Mouse (Mus musculus): Measurements from ENCODE around the gene Adamts12. TPM values are rescaled to one million over a fixed set of nuclear protein-coding genes. Genes with fewer than 3 reads are reported as not detected.

Adamts12 gene
- polyA plus RNA-seq, 1 experiment: 0.80 TPM

- peak; percentile 30 for DNase-seq
- TF ChIP-seq CTCF (conservative IDR thresholded peaks at IDR 0.05; ENCODE audit: insufficient read depth, insufficient read length, low read depth, low read length) (no peak), POLR2A (IDR thresholded peaks at IDR 0.05; ENCODE audit: low read depth, low read length) (no peak)
- Histone ChIP-seq H3K4me1 (ENCODE audit: control insufficient read depth, insufficient read depth, low read length) (no peaks in the 10 kb centered on the region), H3K27ac (ENCODE audit: insufficient read depth, low read depth, low read length) (no peak overlapping the region), H3K27me3 (replicated peaks; ENCODE audit: control insufficient read depth, insufficient read depth, low read length) (no peaks in the 10 kb centered on the region), H3K36me3 (ENCODE audit: control insufficient read depth, insufficient read depth, low read length) (no peaks in the 10 kb centered on the region), H3K4me3 (ENCODE audit: insufficient read depth, low read depth, low read length) (no peak overlapping the region)
- 80% methylated on average over 4 of the region's 4 CpGs for WGBS
Observed at GRCm38 (mm10) chr15:11190447-11190846, 125.9 kb downstream of the Adamts12 start.

GRCm38 (mm10) chr15:11192762-11193161, 128.2 kb downstream of the Adamts12 start:
- no peak overlapping the region for H3K4me3 ChIP-seq (ENCODE audit: insufficient read depth, low read depth, low read length)
- TF ChIP-seq CTCF (conservative IDR thresholded peaks at IDR 0.05; ENCODE audit: insufficient read depth, insufficient read length, low read depth, low read length) (no peak), POLR2A (IDR thresholded peaks at IDR 0.05; ENCODE audit: low read depth, low read length) (no peak)
- H3K27me3 ChIP-seq (replicated peaks; ENCODE audit: control insufficient read depth, insufficient read depth, low read length): no peaks in the 10 kb centered on the region
- no peak overlapping the region for H3K27ac ChIP-seq (ENCODE audit: insufficient read depth, low read depth, low read length)
- DNase-seq: no peak
- WGBS: 64% methylated on average over 2 of the region's 2 CpGs
- no peaks in the 10 kb centered on the region for H3K36me3 ChIP-seq (ENCODE audit: control insufficient read depth, insufficient read depth, low read length)
- H3K4me1 ChIP-seq (ENCODE audit: control insufficient read depth, insufficient read depth, low read length): no peaks in the 10 kb centered on the region

GRCm38 (mm10) chr15:11197051-11197450, 132.5 kb downstream of the Adamts12 start:
- no peak for TF ChIP-seq POLR2A (IDR thresholded peaks at IDR 0.05; ENCODE audit: low read depth, low read length)
- TF ChIP-seq CTCF (conservative IDR thresholded peaks at IDR 0.05; ENCODE audit: insufficient read depth, insufficient read length, low read depth, low read length): no peak
- peak; percentile 8 for DNase-seq
- H3K36me3 ChIP-seq (ENCODE audit: control insufficient read depth, insufficient read depth, low read length): no peaks in the 10 kb centered on the region
- H3K4me1 ChIP-seq (ENCODE audit: control insufficient read depth, insufficient read depth, low read length): no peaks in the 10 kb centered on the region
- 75% methylated on average over 6 of the region's 6 CpGs for WGBS
- H3K27me3 ChIP-seq (replicated peaks; ENCODE audit: control insufficient read depth, insufficient read depth, low read length): no peaks in the 10 kb centered on the region
- H3K27ac ChIP-seq (ENCODE audit: insufficient read depth, low read depth, low read length): no peak overlapping the region
- H3K4me3 ChIP-seq (ENCODE audit: insufficient read depth, low read depth, low read length): no peak overlapping the region

- no peak for DNase-seq
- WGBS: 91% methylated on average over 7 of the region's 7 CpGs
- no peaks in the 10 kb centered on the region for H3K4me1 ChIP-seq (ENCODE audit: control insufficient read depth, insufficient read depth, low read length)
- H3K4me3 ChIP-seq (ENCODE audit: insufficient read depth, low read depth, low read length): no peak overlapping the region
- H3K27ac ChIP-seq (ENCODE audit: insufficient read depth, low read depth, low read length): no peak overlapping the region
- no peak for TF ChIP-seq CTCF (conservative IDR thresholded peaks at IDR 0.05; ENCODE audit: insufficient read depth, insufficient read length, low read depth, low read length)
- no peak for TF ChIP-seq POLR2A (IDR thresholded peaks at IDR 0.05; ENCODE audit: low read depth, low read length)
- H3K27me3 ChIP-seq (replicated peaks; ENCODE audit: control insufficient read depth, insufficient read depth, low read length): no peaks in the 10 kb centered on the region
- no peaks in the 10 kb centered on the region for H3K36me3 ChIP-seq (ENCODE audit: control insufficient read depth, insufficient read depth, low read length)
Observed at GRCm38 (mm10) chr15:11198246-11198795, 133.7 kb downstream of the Adamts12 start.

GRCm38 (mm10) chr15:11203084-11203483, 138.5 kb downstream of the Adamts12 start:
- no peak for TF ChIP-seq POLR2A (IDR thresholded peaks at IDR 0.05; ENCODE audit: low read depth, low read length)
- TF ChIP-seq CTCF (conservative IDR thresholded peaks at IDR 0.05; ENCODE audit: insufficient read depth, insufficient read length, low read depth, low read length): no peak
- WGBS: 54% methylated on average over 6 of the region's 6 CpGs
- H3K4me1 ChIP-seq (ENCODE audit: control insufficient read depth, insufficient read depth, low read length): no peaks in the 10 kb centered on the region; the same call in 1 of the 2 replicates
- H3K27ac ChIP-seq (ENCODE audit: insufficient read depth, low read depth, low read length): no peak overlapping the region
- no peaks in the 10 kb centered on the region for H3K27me3 ChIP-seq (replicated peaks; ENCODE audit: control insufficient read depth, insufficient read depth, low read length)
- no peak overlapping the region for H3K4me3 ChIP-seq (ENCODE audit: insufficient read depth, low read depth, low read length)
- no peak for DNase-seq
- H3K36me3 ChIP-seq (ENCODE audit: control insufficient read depth, insufficient read depth, low read length): no peaks in the 10 kb centered on the region

- DNase-seq: no peak
- Histone ChIP-seq H3K27ac (ENCODE audit: insufficient read depth, low read depth, low read length) (no peak overlapping the region), H3K4me3 (ENCODE audit: insufficient read depth, low read depth, low read length) (no peak overlapping the region), H3K36me3 (ENCODE audit: control insufficient read depth, insufficient read depth, low read length) (no peaks in the 10 kb centered on the region), H3K4me1 (ENCODE audit: control insufficient read depth, insufficient read depth, low read length) (no peaks in the 10 kb centered on the region; the same call in 1 of the 2 replicates), H3K27me3 (replicated peaks; ENCODE audit: control insufficient read depth, insufficient read depth, low read length) (no peaks in the 10 kb centered on the region)
- TF ChIP-seq POLR2A (IDR thresholded peaks at IDR 0.05; ENCODE audit: low read depth, low read length): no peak
- TF ChIP-seq CTCF (conservative IDR thresholded peaks at IDR 0.05; ENCODE audit: insufficient read depth, insufficient read length, low read depth, low read length): no peak
- WGBS: 69% methylated on average over 3 of the region's 3 CpGs
Observed at GRCm38 (mm10) chr15:11204934-11205333, 140.3 kb downstream of the Adamts12 start.

GRCm38 (mm10) chr15:11210976-11211375, 146.4 kb downstream of the Adamts12 start:
- WGBS: 68% methylated on average over 6 of the region's 6 CpGs
- Histone ChIP-seq H3K4me1 (ENCODE audit: control insufficient read depth, insufficient read depth, low read length) (no peaks in the 10 kb centered on the region; the same call in 1 of the 2 replicates), H3K36me3 (ENCODE audit: control insufficient read depth, insufficient read depth, low read length) (no peaks in the 10 kb centered on the region), H3K27me3 (replicated peaks; ENCODE audit: control insufficient read depth, insufficient read depth, low read length) (no peaks in the 10 kb centered on the region), H3K27ac (ENCODE audit: insufficient read depth, low read depth, low read length) (no peak overlapping the region), H3K4me3 (ENCODE audit: insufficient read depth, low read depth, low read length) (no peak overlapping the region)
- DNase-seq: no peak
- TF ChIP-seq POLR2A (IDR thresholded peaks at IDR 0.05; ENCODE audit: low read depth, low read length) (no peak), CTCF (conservative IDR thresholded peaks at IDR 0.05; ENCODE audit: insufficient read depth, insufficient read length, low read depth, low read length) (no peak)
